Mouse (Mus musculus) ES-E14 (cell line): Measurements from ENCODE around the gene Klrg2.

ENCODE experiments used
- CHD2 ChIP-seq: IDR thresholded peaks from 2 replicates; pipeline ENCODE4 v1.6.1; 2014; ENCODE audit warnings: mild to moderate bottlenecking, low read depth, low read length, inconsistent platforms
- HCFC1 ChIP-seq: IDR thresholded peaks from 2 replicates; pipeline ENCODE4 v1.6.1; 2012; ENCODE audit warnings: low read length, inconsistent platforms, borderline replicate concordance; ENCODE audit not compliant: insufficient read depth

DNA sequence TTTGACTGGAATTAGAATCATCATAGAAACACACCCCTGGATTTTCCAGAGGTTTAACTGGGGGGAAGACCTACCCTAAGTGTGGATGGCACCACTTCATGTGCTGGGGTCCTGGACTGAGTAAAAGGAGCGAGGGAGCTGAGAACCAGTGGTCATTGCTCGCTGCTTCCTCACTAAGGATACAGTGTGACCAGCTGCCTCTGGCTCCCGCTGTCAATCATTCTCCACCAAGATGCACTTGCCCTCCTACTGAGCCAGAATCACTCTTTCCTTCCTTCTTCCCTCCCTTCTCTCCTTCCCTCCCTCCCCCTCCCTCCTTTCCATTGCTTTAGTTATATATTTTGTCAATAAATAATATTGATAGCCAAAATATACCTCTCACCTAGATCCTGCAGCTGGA, 6.0 kb upstream of the Klrg2 start:
- TF ChIP-seq HCFC1 = no peak
- TF ChIP-seq CHD2 = no peak
